ENCODE assay signal across 14 mouse cellular contexts in the genomic region with DNA sequence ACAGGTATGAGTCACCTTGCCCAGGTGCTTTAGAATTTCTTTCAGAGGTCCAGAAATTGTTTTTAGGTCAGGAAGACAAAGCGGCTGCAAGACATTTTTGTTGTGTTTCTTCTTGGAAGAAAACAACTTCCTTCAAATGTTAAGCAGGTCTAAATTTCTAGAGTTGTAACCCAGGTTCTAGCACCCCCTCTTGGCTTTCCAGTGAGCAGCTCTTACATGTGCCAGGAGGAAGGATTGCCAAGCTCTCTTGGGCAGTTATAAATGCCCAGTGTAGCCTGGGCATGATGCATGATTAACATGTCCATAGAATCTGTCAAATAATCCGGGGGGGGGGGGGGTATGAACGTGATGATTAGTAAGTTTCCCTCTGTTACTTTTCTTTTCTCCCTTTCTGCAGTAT. TPM values are rescaled to one million over a fixed set of nuclear protein-coding genes. Genes with fewer than 3 reads are reported as not detected.
DNase-seq lines count a peak whose midpoint lies in the region; ATAC-seq lines count a peak whose summit lies in the region.
"Had no signal": no experiment of that assay in that cellular context is flagged by ENCODE, and none has a peak within 500 bp of the region (broad histone marks: within the 10 kb centered on the region; RNA-seq: fewer than 3 reads in every experiment).

No protein-coding gene starts in this region.

- H3K27ac ChIP-seq in kidney, embryonic 14.5 days (ENCODE audit: low read depth, low read length): no peak overlapping the region
- H3K27ac ChIP-seq: limb, embryonic 10.5 days had no signal

- DNase-seq in adrenal gland, postnatal 14 days: peak; percentile 58
- DNase-seq in adrenal gland, postnatal 25 days: no peak
- DNase-seq in kidney, adult 9 months: peak; percentile 72
- peak; percentile 76 for DNase-seq in 3T3-L1 (ENCODE audit: low read depth, low spot score)
- peak; percentile 52 for DNase-seq in brain, adult 2 months (ENCODE audit: low read depth, low spot score)
- DNase-seq in T-cell, adult 2 months (ENCODE audit: low spot score): no peak
- DNase-seq in layer of hippocampus, adult 9-11 months: no peak
- DNase-seq: B cell, adult 2 months; cerebellum, postnatal 36 days; heart, postnatal 36 days; right cerebral cortex, postnatal 4 days had no signal

- no peak overlapping the region for H3K4me2 ChIP-seq in kidney, embryonic 14.5 days (replicated peaks; ENCODE audit: low read depth, low read length)

- WGBS in kidney, embryonic 14.5 days: 50% methylated on average over 3 of the region's 3 CpGs

- H3K27me3 ChIP-seq in kidney, embryonic 14.5 days (ENCODE audit: control insufficient read depth, insufficient read depth, low read length): no peaks in the 10 kb centered on the region

- no peak overlapping the region for H3K9ac ChIP-seq in kidney, embryonic 14.5 days (ENCODE audit: low read depth, low read length)

- ATAC-seq in kidney, embryonic 14.5 days (ENCODE audit: low FRiP score, low TSS enrichment): no peak

- H3K36me3 ChIP-seq in kidney, embryonic 14.5 days (ENCODE audit: control insufficient read depth, insufficient read depth, low read length): no peaks in the 10 kb centered on the region
- H3K36me3 ChIP-seq: limb, embryonic 10.5 days had no signal

- H3K4me3 ChIP-seq in kidney, embryonic 14.5 days (ENCODE audit: low read length): no peak overlapping the region
- H3K4me3 ChIP-seq: erythroblast, embryonic 14.5 days; limb, embryonic 10.5 days had no signal

- H3K9me3 ChIP-seq in kidney, embryonic 14.5 days (ENCODE audit: control insufficient read depth, low read length): no peaks in the 10 kb centered on the region
- H3K9me3 ChIP-seq: limb, embryonic 10.5 days had no signal

- no peaks in the 10 kb centered on the region for H3K4me1 ChIP-seq in kidney, embryonic 14.5 days (ENCODE audit: control insufficient read depth, insufficient read depth, low read length)
- H3K4me1 ChIP-seq: limb, embryonic 10.5 days had no signal

RNA-seq across cellular contexts. Expression of a gene that starts 12.0 kb away (rescaled TPM):
- 92.4 and 108 TPM in 2 replicates for total RNA-seq in adrenal gland, postnatal 14 days (2021)
- total RNA-seq in adrenal gland, postnatal 25 days (2021): 82.9 and 109 TPM in 2 replicates
- polyA plus RNA-seq in kidney, embryonic 14.5 days (2014; fragmentation: Nextera tagmentation; extraction: Ambion mirVana): 49.9 and 52.1 TPM in 2 replicates

RNA-seq across cellular contexts. Expression of a gene that starts 16.7 kb away (rescaled TPM):
- 121 and 189 TPM in 2 replicates for total RNA-seq in adrenal gland, postnatal 14 days (2021)
- 50.0 and 57.7 TPM in 2 replicates for total RNA-seq in adrenal gland, postnatal 25 days (2021)
- polyA plus RNA-seq in kidney, embryonic 14.5 days (2014; fragmentation: Nextera tagmentation; extraction: Ambion mirVana): 18.4 and 19.4 TPM in 2 replicates
- polyA plus RNA-seq: erythroblast, embryonic 14.5 days had no signal

RNA-seq across cellular contexts. Expression of a gene that starts 26.1 kb away (rescaled TPM):
- 1,257 and 1,514 TPM in 2 replicates for total RNA-seq in adrenal gland, postnatal 14 days (2021)
- total RNA-seq in adrenal gland, postnatal 25 days (2021): 1,302 and 1,448 TPM in 2 replicates
- 1,210 and 1,489 TPM in 2 replicates for polyA plus RNA-seq in kidney, embryonic 14.5 days (2014; fragmentation: Nextera tagmentation; extraction: Ambion mirVana)

RNA-seq across cellular contexts. Expression of a gene that starts 26.1 kb away (rescaled TPM):
- total RNA-seq in adrenal gland, postnatal 14 days (2021): 505 and 552 TPM in 2 replicates
- 475 and 496 TPM in 2 replicates for total RNA-seq in adrenal gland, postnatal 25 days (2021)
- 504 and 675 TPM in 2 replicates for polyA plus RNA-seq in kidney, embryonic 14.5 days (2014; fragmentation: Nextera tagmentation; extraction: Ambion mirVana)

RNA-seq across cellular contexts. Expression of a gene that starts 38.0 kb away (rescaled TPM):
- total RNA-seq in adrenal gland, postnatal 14 days (2021): 217 and 242 TPM in 2 replicates
- total RNA-seq in adrenal gland, postnatal 25 days (2021): 236 and 280 TPM in 2 replicates
- 217 and 269 TPM in 2 replicates for polyA plus RNA-seq in kidney, embryonic 14.5 days (2014; fragmentation: Nextera tagmentation; extraction: Ambion mirVana)

Comparison
In these comparisons a context has a peak if more than half of its experiments do, and no peak if none do; other contexts are left out.
1. DNase-seq: peak in adrenal gland, postnatal 14 days (single experiment), kidney, adult 9 months (single experiment), 3T3-L1 (single experiment) and brain, adult 2 months (single experiment); none in adrenal gland, postnatal 25 days (single experiment), T-cell, adult 2 months (single experiment) and layer of hippocampus, adult 9-11 months (single experiment).